Comparison of ENCODE assay signal across 9 mouse cellular contexts in genomic region chr13:49052512-49052911, GRCm38 (mm10).
DNase-seq lines count a peak whose midpoint lies in the region; ATAC-seq and TF ChIP-seq lines count a peak whose summit lies in the region.
"Had no signal": no experiment of that assay in that cellular context is flagged by ENCODE, and none has a peak within 500 bp of the region (broad histone marks: within the 10 kb centered on the region; RNA-seq: fewer than 3 reads in every experiment).

No protein-coding gene starts in this region.

- peak; percentile 66 for TF ChIP-seq CTCF in liver, postnatal 0 days (IDR thresholded peaks at IDR 0.05; ENCODE audit: low read depth)

- 29% methylated on average over 9 of the region's 9 CpGs for WGBS in liver, postnatal 0 days (ENCODE audit: insufficient replicate concordance)
- WGBS in liver, embryonic 11.5 days, result 41% methylated on average over 9 of the region's 9 CpGs

- no peak for TF ChIP-seq EP300 in liver, postnatal 0 days (IDR thresholded peaks at IDR 0.05; ENCODE audit: low read depth)

- H3K9me3 ChIP-seq in liver, postnatal 0 days (ENCODE audit: low read length), result no peaks in the 10 kb centered on the region
- no peaks in the 10 kb centered on the region for H3K9me3 ChIP-seq in liver, embryonic 11.5 days (ENCODE audit: control insufficient read depth, low read length)

- no peak overlapping the region for H3K27ac ChIP-seq in liver, postnatal 0 days (ENCODE audit: low read depth)
- H3K27ac ChIP-seq in liver, embryonic 11.5 days (ENCODE audit: low read depth, low read length), result no peak overlapping the region

- no peak overlapping the region for H3K9ac ChIP-seq in liver, postnatal 0 days (replicated peaks)
- H3K9ac ChIP-seq in liver, embryonic 11.5 days (ENCODE audit: low read depth, low read length), result no peak overlapping the region

- no peaks in the 10 kb centered on the region for H3K27me3 ChIP-seq in liver, postnatal 0 days (ENCODE audit: insufficient read depth, low read length)
- H3K27me3 ChIP-seq in liver, embryonic 11.5 days (replicated peaks; ENCODE audit: control insufficient read depth, insufficient read depth, low read length), result no peaks in the 10 kb centered on the region

- DNase-seq in embryo, embryonic 11 days, result peak; percentile 45
- no peak for DNase-seq in embryo, embryonic 9.5 days (ENCODE audit: extremely low spot score)
- no peak for DNase-seq in liver, postnatal 0 days
- DNase-seq in liver, embryonic 11.5 days (ENCODE audit: low spot score), result no peak
- peak; percentile 20 for DNase-seq in c-Kit-positive CD71-negative TER-119-negative erythroid progenitor cells, embryonic 14.5 days (ENCODE audit: low read depth)
- DNase-seq in retina, embryonic 14.5 days (ENCODE audit: low spot score), result peak; percentile 49
- no peak for DNase-seq in left cerebral cortex, postnatal 14 days (ENCODE audit: low spot score in 2 of 2)

- no peak for ATAC-seq in liver, postnatal 0 days
- no peak for ATAC-seq in liver, embryonic 11.5 days (replicated peaks; ENCODE audit: low FRiP score)
- no peak for ATAC-seq in activated CD4-positive, CD25-positive, alpha-beta regulatory T cell, adult 4 months

- H3K4me3 ChIP-seq in liver, postnatal 0 days (ENCODE audit: low read depth, low read length), result no peak overlapping the region
- no peak overlapping the region for H3K4me3 ChIP-seq in liver, embryonic 11.5 days (ENCODE audit: low read depth, low read length)
- H3K4me3 ChIP-seq: myocyte had no signal

- intact Hi-C loops in left cerebral cortex, postnatal 14 days (cut with DNase I), result no loop called here

- no peaks in the 10 kb centered on the region for H3K4me1 ChIP-seq in liver, postnatal 0 days (ENCODE audit: insufficient read depth)
- H3K4me1 ChIP-seq in liver, embryonic 11.5 days (replicated peaks; ENCODE audit: control insufficient read depth, insufficient read depth, low read length), result no peaks in the 10 kb centered on the region

- H3K4me2 ChIP-seq in liver, postnatal 0 days (ENCODE audit: low read depth, low read length), result no peak overlapping the region
- H3K4me2 ChIP-seq in liver, embryonic 11.5 days, result no peak overlapping the region

- H3K36me3 ChIP-seq in liver, postnatal 0 days (replicated peaks; ENCODE audit: insufficient read depth, low read length), result no peaks in the 10 kb centered on the region
- no peaks in the 10 kb centered on the region for H3K36me3 ChIP-seq in liver, embryonic 11.5 days (ENCODE audit: control insufficient read depth, insufficient read depth, low read length)

Comparison
In these comparisons a context has a peak if more than half of its experiments do, and no peak if none do; other contexts are left out.
1. DNase-seq: peak in embryo, embryonic 11 days (single experiment), c-Kit-positive CD71-negative TER-119-negative erythroid progenitor cells, embryonic 14.5 days (single experiment) and retina, embryonic 14.5 days (single experiment); none in embryo, embryonic 9.5 days (single experiment), liver, postnatal 0 days (single experiment), liver, embryonic 11.5 days (single experiment) and left cerebral cortex, postnatal 14 days (0 of 2).